Mouse (Mus musculus) right cerebral cortex, adult 18-20 months (tissue): Measurements from ENCODE around the gene Rad51b.

Experiments used
- DNase-seq: peaks from one replicate; pipeline ENCODE4 v3.0.0; 2022; ENCODE audit warnings: mixed read lengths

The Rad51b gene

GRCm38 (mm10) chr12:79813566-79814305, 516.7 kb downstream of the Rad51b start:
- DNase-seq, result no peak

GRCm38 (mm10) chr12:79814312-79815091, 517.4 kb downstream of the Rad51b start:
- DNase-seq, result no peak

- no peak for DNase-seq
Measured at GRCm38 (mm10) chr12:79816241-79816640, 519.2 kb downstream of the Rad51b start.

- no peak for DNase-seq
Measured at GRCm38 (mm10) chr12:79820228-79820958, 523.3 kb downstream of the Rad51b start.

GRCm38 (mm10) chr12:79821901-79822300, 524.8 kb downstream of the Rad51b start:
- no peak for DNase-seq

GRCm38 (mm10) chr12:79822401-79822800, 525.3 kb downstream of the Rad51b start:
- DNase-seq, result no peak

- DNase-seq, result no peak
Measured at GRCm38 (mm10) chr12:79825922-79826321, 528.8 kb downstream of the Rad51b start.

GRCm38 (mm10) chr12:79827233-79827692, 530.2 kb downstream of the Rad51b start:
- no peak for DNase-seq

- no peak for DNase-seq
Measured at GRCm38 (mm10) chr12:79827735-79828134, 530.7 kb downstream of the Rad51b start.

- DNase-seq, result no peak
Measured at GRCm38 (mm10) chr12:79830686-79831085, 533.6 kb downstream of the Rad51b start.

GRCm38 (mm10) chr12:79832611-79833010, 535.5 kb downstream of the Rad51b start:
- peak; percentile 37 for DNase-seq

- no peak for DNase-seq
Measured at GRCm38 (mm10) chr12:79835521-79835920, 538.4 kb downstream of the Rad51b start.

GRCm38 (mm10) chr12:79838181-79838961, 541.3 kb downstream of the Rad51b start:
- DNase-seq, result peak; percentile 66

GRCm38 (mm10) chr12:79839096-79839941, 542.2 kb downstream of the Rad51b start:
- no peak for DNase-seq

- DNase-seq, result no peak
Measured at GRCm38 (mm10) chr12:79840465-79840864, 543.4 kb downstream of the Rad51b start.

GRCm38 (mm10) chr12:79841248-79841647, 544.2 kb downstream of the Rad51b start:
- DNase-seq, result no peak

GRCm38 (mm10) chr12:79842319-79842718, 545.2 kb downstream of the Rad51b start:
- peak; percentile 46 for DNase-seq

- no peak for DNase-seq
Measured at GRCm38 (mm10) chr12:79843002-79843401, 545.9 kb downstream of the Rad51b start.

- no peak for DNase-seq
Measured at GRCm38 (mm10) chr12:79843496-79843895, 546.4 kb downstream of the Rad51b start.

- no peak for DNase-seq
Measured at GRCm38 (mm10) chr12:79846247-79847151, 549.4 kb downstream of the Rad51b start.
